Mouse (Mus musculus): Measurements from ENCODE around the gene Dyrk1b.

GRCm38 (mm10) chr7:28159893-28160292, 19.4 kb upstream of the Dyrk1b start:
- TF ChIP-seq GATA1 (IDR thresholded peaks at IDR 0.05; ENCODE audit: borderline replicate concordance, low read length) (no peak), FLI1 (IDR thresholded peaks at IDR 0.05; ENCODE audit: low read length) (no peak)

All from megakaryocyte, embryonic 14.5 days (primary cell).